Mouse (Mus musculus): ENCODE measurements around the gene Mad2l2.

- no peak for TF ChIP-seq CTCF (IDR thresholded peaks at IDR 0.05; ENCODE audit: low read depth, low read length)
- TF ChIP-seq GATA1 (IDR thresholded peaks at IDR 0.05; ENCODE audit: borderline replicate concordance, low read length): no peak
- TF ChIP-seq POLR2AphosphoS5 (IDR thresholded peaks at IDR 0.05; ENCODE audit: insufficient replicate concordance, low read depth, low read length): no peak
These were observed 45.9 kb upstream of the Mad2l2 start for GRCm38 (mm10) chr4:148084261-148084714.

Measured in G1E (cell line).